Mouse (Mus musculus): Measurements from ENCODE around the gene Lrriq4. TPM values are rescaled to one million over a fixed set of nuclear protein-coding genes. Genes with fewer than 3 reads are reported as not detected.

The Lrriq4 gene
- polyA plus RNA-seq, 1 experiment from 2014 or later: not detected

DNA sequence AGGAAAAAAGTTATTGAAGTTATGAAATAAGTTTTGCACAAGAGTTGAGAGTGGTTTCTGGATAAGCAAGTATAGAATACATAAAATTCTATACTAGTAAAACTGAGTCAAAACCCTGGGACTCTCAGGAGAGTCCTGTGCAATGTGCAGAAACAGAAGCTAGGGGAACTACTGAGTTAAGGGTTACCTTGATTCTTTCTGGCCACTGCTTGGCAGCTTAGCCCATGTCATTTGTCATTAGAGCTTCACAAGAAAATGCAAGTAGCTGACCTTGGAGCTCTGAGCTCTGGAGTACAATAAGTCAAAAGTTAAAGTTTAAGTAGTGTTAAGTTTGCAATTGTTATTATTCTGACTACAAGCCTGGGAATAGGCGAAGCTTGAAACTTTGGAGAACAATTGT lies 69.0 kb downstream of the Lrriq4 start:
- no peak for ATAC-seq (ENCODE audit: insufficient number of reproducible peaks, low FRiP score, low TSS enrichment, low read depth)
- Histone ChIP-seq H3K27ac (replicated peaks; ENCODE audit: low read depth, low read length) (no peak overlapping the region), H3K4me2 (ENCODE audit: low read depth, severe bottlenecking) (no peak overlapping the region), H3K36me3 (ENCODE audit: control insufficient read depth, insufficient read depth, low read length) (no peaks in the 10 kb centered on the region), H3K9ac (ENCODE audit: low read length) (no peak overlapping the region), H3K4me1 (ENCODE audit: control insufficient read depth, insufficient read depth, low read length) (no peaks in the 10 kb centered on the region), H3K9me3 (ENCODE audit: control insufficient read depth, low read length) (no peaks in the 10 kb centered on the region), H3K4me3 (ENCODE audit: low read depth, low read length) (no peak overlapping the region), H3K27me3 (ENCODE audit: control insufficient read depth, insufficient read depth, low read length) (no peaks in the 10 kb centered on the region)
- 86% methylated on average over 1 of the region's 1 CpGs for WGBS
- DNase-seq (ENCODE audit: low spot score): no peak

DNA sequence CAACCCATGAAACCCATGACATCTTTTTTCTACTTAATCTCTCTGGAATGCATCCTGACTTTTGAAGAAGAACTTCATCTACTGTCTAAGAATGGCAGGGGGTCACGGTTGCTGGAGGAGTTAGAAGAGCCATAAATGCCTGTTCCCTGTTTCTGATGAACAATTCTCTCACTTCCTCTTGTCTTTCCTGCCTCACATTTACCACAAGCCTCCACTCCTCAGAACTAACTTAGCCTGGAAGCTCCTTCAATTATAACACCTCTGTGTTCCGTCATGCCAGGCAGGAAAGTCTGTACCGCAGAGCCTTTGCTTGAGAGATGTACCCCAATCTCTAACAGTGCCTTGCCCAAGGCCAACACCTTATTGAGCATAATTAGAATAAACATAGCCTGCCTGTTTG lies 74.3 kb downstream of the Lrriq4 start:
- Histone ChIP-seq H3K27me3 (ENCODE audit: control insufficient read depth, insufficient read depth, low read length) (no peaks in the 10 kb centered on the region), H3K4me2 (ENCODE audit: low read depth, severe bottlenecking) (no peak overlapping the region), H3K36me3 (ENCODE audit: control insufficient read depth, insufficient read depth, low read length) (no peaks in the 10 kb centered on the region), H3K4me3 (ENCODE audit: low read depth, low read length) (no peak overlapping the region), H3K9ac (ENCODE audit: low read length) (no peak overlapping the region), H3K9me3 (ENCODE audit: control insufficient read depth, low read length) (no peaks in the 10 kb centered on the region), H3K4me1 (ENCODE audit: control insufficient read depth, insufficient read depth, low read length) (no peaks in the 10 kb centered on the region), H3K27ac (replicated peaks; ENCODE audit: low read depth, low read length) (no peak overlapping the region)
- ATAC-seq (ENCODE audit: insufficient number of reproducible peaks, low FRiP score, low TSS enrichment, low read depth) (no peak), DNase-seq (ENCODE audit: low spot score) (no peak)
- WGBS: 86% methylated on average over 3 of the region's 3 CpGs

Other genes starting within 250 kb of the Lrriq4 start
- gene Mecom, start 96.5 kb upstream of the Lrriq4 start, polyA plus RNA-seq (2014; fragmentation: Nextera tagmentation; extraction: Ambion mirVana): 218 and 228 TPM in 2 replicates
- gene Actrt3, start 44.6 kb upstream of the Lrriq4 start, polyA plus RNA-seq (2014; fragmentation: Nextera tagmentation; extraction: Ambion mirVana): 0.24 TPM in 1 of 2 replicates, not detected in the other
- 32.1 and 37.8 TPM in 2 replicates for gene Mynn, start 42.4 kb upstream of the Lrriq4 start, polyA plus RNA-seq (2014; fragmentation: Nextera tagmentation; extraction: Ambion mirVana)
- gene Lrrc34, start 3.4 kb downstream of the Lrriq4 start, polyA plus RNA-seq (2014; fragmentation: Nextera tagmentation; extraction: Ambion mirVana): 2.1 and 2.6 TPM in 2 replicates
- gene Lrrc31, start 55.3 kb downstream of the Lrriq4 start, polyA plus RNA-seq (2014; fragmentation: Nextera tagmentation; extraction: Ambion mirVana): 0.08 TPM in 1 of 2 replicates, not detected in the other
- not detected in 2 replicates for gene Samd7, start 101.8 kb downstream of the Lrriq4 start, polyA plus RNA-seq (2014; fragmentation: Nextera tagmentation; extraction: Ambion mirVana)
- gene Sec62, start 148.4 kb downstream of the Lrriq4 start, polyA plus RNA-seq (2014; fragmentation: Nextera tagmentation; extraction: Ambion mirVana): 65.0 and 72.1 TPM in 2 replicates
- 0.95 and 0.99 TPM in 2 replicates for gene Gpr160, start 211.4 kb downstream of the Lrriq4 start, polyA plus RNA-seq (2014; fragmentation: Nextera tagmentation; extraction: Ambion mirVana)

Data from limb, embryonic 11.5 days (tissue).